Mouse (Mus musculus): ENCODE data around the gene Tcf20.

DNA sequence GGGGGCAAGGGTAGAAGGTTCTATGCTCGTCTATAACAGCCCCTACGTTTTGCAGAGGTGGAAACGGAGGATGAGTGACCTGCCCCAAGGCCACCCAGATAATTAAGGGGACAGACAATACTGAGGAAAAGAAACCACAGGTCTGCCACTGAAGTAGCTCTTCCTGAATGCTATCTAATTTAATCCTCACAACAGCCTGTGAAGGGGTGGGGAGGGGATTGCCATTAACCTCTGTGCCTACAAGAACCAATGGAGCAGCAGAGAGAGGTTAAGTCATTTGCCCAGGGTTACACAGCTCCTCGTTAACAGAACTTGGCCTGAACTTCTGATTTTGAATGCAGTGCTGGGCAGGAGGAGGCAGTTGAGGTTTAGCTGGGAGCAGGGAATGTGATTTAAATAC is 3.6 kb downstream of the Tcf20 start:
- TF ChIP-seq GATA1 (IDR thresholded peaks at IDR 0.05; ENCODE audit: borderline replicate concordance, low read length) (no peak), CTCF (IDR thresholded peaks at IDR 0.05; ENCODE audit: low read depth, low read length) (no peak), POLR2AphosphoS5 (IDR thresholded peaks at IDR 0.05; ENCODE audit: insufficient replicate concordance, low read depth, low read length) (no peak), GATA2 (IDR thresholded peaks at IDR 0.05; ENCODE audit: borderline replicate concordance, low read depth, low read length) (no peak), TAL1 (conservative IDR thresholded peaks at IDR 0.05; ENCODE audit: low read depth, low read length) (no peak)
